Mouse (Mus musculus): Measurements from ENCODE around the gene Lhfpl2. TPM values are rescaled to one million over a fixed set of nuclear protein-coding genes. Genes with fewer than 3 reads are reported as not detected.

Lhfpl2 gene
- polyA plus RNA-seq, 1 experiment from 2014 or later: 81.8 TPM

DNA sequence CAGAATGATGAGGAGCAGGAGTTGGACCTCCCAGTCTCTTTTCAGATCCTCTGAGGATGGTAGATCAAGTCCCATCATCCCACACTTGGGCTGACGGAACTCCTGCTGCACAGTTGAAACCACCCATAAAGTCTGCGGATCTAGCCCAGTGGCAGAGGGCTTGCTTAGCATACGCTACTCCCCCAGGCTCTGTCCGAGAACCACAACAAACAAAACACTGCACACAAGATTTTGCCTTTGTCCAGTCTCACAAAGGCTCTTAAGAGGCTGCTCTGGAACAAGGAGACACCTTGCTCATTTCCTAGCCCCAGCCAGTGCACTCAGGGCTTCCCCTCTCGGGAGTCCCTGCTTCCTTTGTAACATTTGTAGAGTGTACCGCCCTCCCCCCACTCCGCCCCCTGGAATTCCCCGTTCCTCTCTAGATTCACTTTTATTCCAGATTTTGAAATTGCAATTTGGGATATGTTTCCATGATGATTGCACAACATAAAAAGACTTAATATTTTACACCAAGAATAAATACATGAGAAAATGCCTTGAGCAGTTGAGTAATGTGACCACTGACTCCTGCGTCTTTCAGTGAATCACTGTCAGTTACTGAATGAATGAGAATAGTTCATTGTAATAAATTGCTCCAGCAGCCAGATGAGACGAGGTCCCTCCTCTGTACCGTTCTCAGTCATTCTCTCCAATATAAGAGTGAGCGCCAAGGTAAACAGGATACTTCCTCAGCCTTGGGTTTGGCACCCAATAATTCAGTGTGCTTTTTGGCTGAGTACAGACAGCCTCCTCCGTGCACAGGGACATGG lies 74.8 kb downstream of the Lhfpl2 start:
- Histone ChIP-seq H3K27ac (replicated peaks; ENCODE audit: low read depth, low read length) (0 out of 2 replicates have a peak overlapping the region, but pooled peaks have one; percentile 7), H3K9ac (ENCODE audit: low read depth, low read length) (no peak overlapping the region), H3K9me3 (ENCODE audit: control insufficient read depth, low read length) (no peaks in the 10 kb centered on the region), H3K4me2 (ENCODE audit: low read depth, low read length) (no peak overlapping the region), H3K36me3 (ENCODE audit: control insufficient read depth, insufficient read depth, low read length) (no peaks in the 10 kb centered on the region), H3K4me1 (ENCODE audit: control insufficient read depth, insufficient read depth, low read length) (peaks cover 46% of the 10 kb centered on the region), H3K4me3 (ENCODE audit: low read depth, low read length) (no peak overlapping the region), H3K27me3 (replicated peaks; ENCODE audit: control insufficient read depth, insufficient read depth, low read length) (no peaks in the 10 kb centered on the region)
- DNase-seq (ENCODE audit: low spot score): peak; percentile 27
- WGBS: 58% methylated on average over 13 of the region's 13 CpGs
- no peak for ATAC-seq (ENCODE audit: low read depth)

DNA sequence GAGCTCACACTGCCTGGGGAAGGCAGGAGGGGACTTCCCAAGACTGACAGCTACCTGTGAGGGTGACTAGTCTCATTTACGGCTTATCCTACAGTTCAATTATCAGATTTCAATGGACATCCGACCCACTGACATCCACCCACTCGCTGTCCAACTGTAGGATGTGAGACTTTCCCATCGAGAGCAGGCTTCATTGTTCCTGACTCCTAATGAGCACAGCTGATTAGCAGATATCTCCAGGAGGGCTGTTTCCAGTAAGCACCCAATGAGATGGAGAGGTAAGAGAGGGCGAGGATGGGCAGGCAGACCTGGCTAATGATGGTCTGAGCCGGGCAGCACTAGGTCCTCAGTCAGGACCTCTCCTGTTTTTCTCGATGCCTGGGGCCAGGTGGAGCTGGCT lies 77.0 kb downstream of the Lhfpl2 start:
- Histone ChIP-seq H3K9me3 (ENCODE audit: control insufficient read depth, low read length) (no peaks in the 10 kb centered on the region), H3K4me1 (ENCODE audit: control insufficient read depth, insufficient read depth, low read length) (peaks cover 47% of the 10 kb centered on the region), H3K27ac (replicated peaks; ENCODE audit: low read depth, low read length) (peak overlapping the region; percentile 60), H3K27me3 (replicated peaks; ENCODE audit: control insufficient read depth, insufficient read depth, low read length) (no peaks in the 10 kb centered on the region), H3K9ac (ENCODE audit: low read depth, low read length) (no peak overlapping the region), H3K4me2 (ENCODE audit: low read depth, low read length) (no peak overlapping the region), H3K36me3 (ENCODE audit: control insufficient read depth, insufficient read depth, low read length) (no peaks in the 10 kb centered on the region), H3K4me3 (ENCODE audit: low read depth, low read length) (no peak overlapping the region)
- WGBS: 64% methylated on average over 7 of the region's 7 CpGs
- ATAC-seq (ENCODE audit: low read depth) (no peak), DNase-seq (ENCODE audit: low spot score) (no peak)

DNA sequence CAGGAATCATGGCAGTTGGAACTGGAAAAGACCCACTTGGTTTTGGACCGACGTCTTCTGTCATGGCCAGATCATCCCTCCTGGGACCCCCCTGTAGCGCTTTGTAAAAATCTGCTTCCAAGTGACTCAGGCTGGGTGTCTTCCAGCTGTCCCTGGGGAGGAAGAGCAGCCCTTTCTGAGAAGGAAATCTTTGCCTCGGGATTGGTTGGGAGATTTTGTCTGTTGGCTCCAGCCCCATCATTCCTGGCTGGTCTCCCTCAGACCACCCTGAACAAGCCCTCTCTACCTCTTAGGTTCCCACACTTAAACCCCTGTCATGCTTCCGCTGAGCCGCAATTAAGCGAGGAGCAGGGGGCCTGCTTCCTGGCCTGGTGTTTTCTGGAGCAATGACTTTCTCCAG lies 77.6 kb downstream of the Lhfpl2 start:
- H3K27ac ChIP-seq (replicated peaks; ENCODE audit: low read depth, low read length): peak overlapping the region; percentile 60
- H3K9ac ChIP-seq (ENCODE audit: low read depth, low read length): no peak overlapping the region
- peak; percentile 82 for DNase-seq (ENCODE audit: low spot score)
- no peaks in the 10 kb centered on the region for H3K36me3 ChIP-seq (ENCODE audit: control insufficient read depth, insufficient read depth, low read length)
- H3K4me2 ChIP-seq (ENCODE audit: low read depth, low read length): no peak overlapping the region
- H3K27me3 ChIP-seq (replicated peaks; ENCODE audit: control insufficient read depth, insufficient read depth, low read length): no peaks in the 10 kb centered on the region
- peaks cover 50% of the 10 kb centered on the region for H3K4me1 ChIP-seq (ENCODE audit: control insufficient read depth, insufficient read depth, low read length)
- peak; percentile 70; the same call in 1 of the 2 replicates for ATAC-seq (ENCODE audit: low read depth)
- no peak overlapping the region for H3K4me3 ChIP-seq (ENCODE audit: low read depth, low read length)
- no peaks in the 10 kb centered on the region for H3K9me3 ChIP-seq (ENCODE audit: control insufficient read depth, low read length)
- 46% methylated on average over 7 of the region's 7 CpGs for WGBS

DNA sequence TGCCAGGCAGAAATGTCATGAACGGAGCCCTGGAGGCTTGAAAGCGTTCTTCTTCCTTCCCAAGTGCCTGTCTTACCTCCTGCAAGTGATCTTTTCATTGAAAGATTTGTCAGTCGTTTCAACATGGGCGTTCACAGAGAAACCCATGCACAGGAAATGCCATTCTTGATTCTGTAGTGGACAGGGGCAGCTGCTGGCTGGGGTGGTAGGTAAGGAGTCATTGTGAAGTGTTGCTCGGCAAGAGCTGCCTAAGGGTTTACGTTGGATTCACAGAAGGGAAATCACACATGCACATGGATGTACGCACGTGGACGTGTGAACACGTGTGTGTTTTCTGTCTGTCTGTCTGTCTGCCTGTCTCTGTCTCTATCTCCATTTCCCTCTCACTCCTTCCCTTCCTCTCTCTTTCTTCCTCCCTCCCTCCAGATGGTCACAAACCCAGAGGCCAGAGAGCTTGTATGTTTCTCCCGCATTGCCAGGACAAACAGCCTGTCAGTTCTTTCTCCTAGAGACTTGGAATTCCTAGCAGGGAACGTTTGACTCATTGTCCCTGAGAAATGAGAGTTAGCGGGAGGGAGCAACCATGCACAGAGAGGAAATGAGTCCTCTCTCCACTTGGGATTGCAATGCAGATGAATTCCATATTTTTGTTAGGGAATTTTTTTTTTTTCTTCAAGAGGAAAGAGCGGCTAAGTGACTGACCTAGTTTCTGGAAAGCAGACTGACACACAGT lies 82.3 kb downstream of the Lhfpl2 start:
- 32% methylated on average over 14 of the region's 14 CpGs for WGBS
- Histone ChIP-seq H3K27me3 (replicated peaks; ENCODE audit: control insufficient read depth, insufficient read depth, low read length) (no peaks in the 10 kb centered on the region), H3K36me3 (ENCODE audit: control insufficient read depth, insufficient read depth, low read length) (no peaks in the 10 kb centered on the region), H3K4me1 (ENCODE audit: control insufficient read depth, insufficient read depth, low read length) (peaks cover 71% of the 10 kb centered on the region), H3K9me3 (ENCODE audit: control insufficient read depth, low read length) (no peaks in the 10 kb centered on the region), H3K27ac (replicated peaks; ENCODE audit: low read depth, low read length) (peak overlapping the region; percentile 69), H3K4me3 (ENCODE audit: low read depth, low read length) (no peak overlapping the region), H3K4me2 (ENCODE audit: low read depth, low read length) (no peak overlapping the region), H3K9ac (ENCODE audit: low read depth, low read length) (no peak overlapping the region)
- no peak for ATAC-seq (ENCODE audit: low read depth)
- peak; percentile 72 for DNase-seq (ENCODE audit: low spot score)

DNA sequence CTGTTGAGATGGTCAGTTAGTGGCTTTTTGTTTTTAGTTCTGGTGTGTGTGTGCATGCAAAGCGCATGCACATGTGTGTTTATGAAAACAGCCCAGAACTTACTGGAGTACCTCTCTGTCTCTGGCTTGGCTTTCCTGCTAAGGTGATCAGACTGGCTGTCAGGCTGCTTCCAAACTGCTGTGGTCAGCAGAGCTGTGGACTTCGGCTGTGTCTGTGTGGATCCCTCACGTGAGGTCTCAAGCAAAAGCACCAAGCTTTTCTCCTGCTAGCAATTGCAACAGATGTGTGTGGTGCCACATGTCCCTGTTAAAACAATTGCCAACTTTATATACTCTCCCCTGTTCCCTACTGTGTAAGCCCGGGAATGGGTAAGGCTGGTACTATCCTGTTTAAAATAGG lies 82.8 kb downstream of the Lhfpl2 start:
- 53% methylated on average over 4 of the region's 4 CpGs for WGBS
- H3K4me3 ChIP-seq (ENCODE audit: low read depth, low read length): no peak overlapping the region
- no peak for ATAC-seq (ENCODE audit: low read depth)

DNA sequence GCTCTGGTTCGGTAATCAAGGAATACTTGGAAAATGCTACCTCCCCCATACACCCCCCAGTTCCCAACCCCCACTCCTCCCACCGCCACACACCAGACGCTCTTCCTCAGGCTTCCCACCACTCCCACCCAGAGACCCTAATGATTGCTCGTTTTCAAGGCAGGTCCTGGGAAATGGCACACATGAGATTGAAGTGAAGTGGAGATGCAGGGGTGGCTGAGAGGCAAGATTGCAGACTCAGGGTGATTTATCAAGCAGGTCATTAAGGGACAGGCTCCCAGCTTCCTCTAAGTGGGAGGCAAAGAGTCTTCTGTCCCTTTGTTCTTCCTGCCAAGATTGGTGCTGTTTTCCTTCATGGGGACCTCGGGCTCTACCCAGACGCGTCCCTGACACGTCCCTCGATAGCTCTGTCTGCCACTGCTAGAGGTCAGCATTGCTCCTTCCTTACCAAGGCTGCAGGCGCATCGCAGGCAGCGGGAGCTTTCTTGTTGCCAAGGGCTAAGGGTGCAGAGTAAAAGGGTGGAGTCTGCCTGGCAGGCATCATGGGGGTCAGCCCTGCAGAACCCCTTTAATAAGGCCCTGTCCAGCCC lies 85.6 kb downstream of the Lhfpl2 start:
- Histone ChIP-seq H3K36me3 (ENCODE audit: control insufficient read depth, insufficient read depth, low read length) (no peaks in the 10 kb centered on the region), H3K4me2 (ENCODE audit: low read depth, low read length) (no peak overlapping the region), H3K4me3 (ENCODE audit: low read depth, low read length) (no peak overlapping the region), H3K27ac (replicated peaks; ENCODE audit: low read depth, low read length) (peak overlapping the region; percentile 28; the same call in 1 of the 2 replicates), H3K9ac (ENCODE audit: low read depth, low read length) (0 out of 2 replicates have a peak overlapping the region, but pooled peaks have one; percentile 21), H3K27me3 (replicated peaks; ENCODE audit: control insufficient read depth, insufficient read depth, low read length) (no peaks in the 10 kb centered on the region), H3K4me1 (ENCODE audit: control insufficient read depth, insufficient read depth, low read length) (peaks cover 59% of the 10 kb centered on the region), H3K9me3 (ENCODE audit: control insufficient read depth, low read length) (no peaks in the 10 kb centered on the region)
- no peak; the same call in 1 of the 2 replicates for ATAC-seq (ENCODE audit: low read depth)
- DNase-seq (ENCODE audit: low spot score): peak; percentile 60
- whole genome bisulfite sequencing: 18% methylated on average over 12 of the region's 12 CpGs

More for the DNA sequence above, 82.8 kb downstream of the Lhfpl2 start:
- Histone ChIP-seq H3K27me3 (replicated peaks; ENCODE audit: control insufficient read depth, insufficient read depth, low read length) (no peaks in the 10 kb centered on the region), H3K4me2 (ENCODE audit: low read depth, low read length) (no peak overlapping the region), H3K27ac (replicated peaks; ENCODE audit: low read depth, low read length) (peak overlapping the region; percentile 69), H3K36me3 (ENCODE audit: control insufficient read depth, insufficient read depth, low read length) (no peaks in the 10 kb centered on the region), H3K9me3 (ENCODE audit: control insufficient read depth, low read length) (no peaks in the 10 kb centered on the region), H3K9ac (ENCODE audit: low read depth, low read length) (no peak overlapping the region), H3K4me1 (ENCODE audit: control insufficient read depth, insufficient read depth, low read length) (peaks cover 65% of the 10 kb centered on the region)
- DNase-seq (ENCODE audit: low spot score): no peak

DNA sequence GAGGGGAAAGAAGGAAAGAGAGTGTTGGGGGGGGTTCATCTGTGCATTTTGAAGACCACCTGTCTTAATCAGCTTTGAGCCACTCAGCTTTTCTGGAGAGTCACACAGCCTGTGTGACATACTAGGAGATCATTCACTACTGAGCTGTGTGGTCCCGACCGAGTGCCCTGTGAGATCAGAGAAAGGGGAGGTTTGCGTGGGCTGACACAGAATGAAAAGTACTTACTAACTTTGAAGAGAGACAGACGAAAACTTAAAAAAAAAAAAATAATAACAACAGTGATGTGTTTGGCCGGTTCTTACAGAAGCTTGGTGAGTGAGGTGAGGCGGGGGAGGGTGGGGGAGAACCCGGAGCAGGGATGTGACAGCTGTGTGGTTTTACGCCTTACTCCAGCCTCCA lies 86.9 kb downstream of the Lhfpl2 start:
- Histone ChIP-seq H3K27me3 (replicated peaks; ENCODE audit: control insufficient read depth, insufficient read depth, low read length) (no peaks in the 10 kb centered on the region), H3K4me2 (ENCODE audit: low read depth, low read length) (no peak overlapping the region), H3K27ac (replicated peaks; ENCODE audit: low read depth, low read length) (0 out of 2 replicates have a peak overlapping the region, but pooled peaks have one; percentile 28), H3K4me1 (ENCODE audit: control insufficient read depth, insufficient read depth, low read length) (peaks cover 52% of the 10 kb centered on the region), H3K9ac (ENCODE audit: low read depth, low read length) (no peak overlapping the region), H3K36me3 (ENCODE audit: control insufficient read depth, insufficient read depth, low read length) (no peaks in the 10 kb centered on the region), H3K4me3 (ENCODE audit: low read depth, low read length) (no peak overlapping the region), H3K9me3 (ENCODE audit: control insufficient read depth, low read length) (no peaks in the 10 kb centered on the region)
- WGBS: 63% methylated on average over 8 of the region's 8 CpGs
- no peak for DNase-seq (ENCODE audit: low spot score)
- no peak for ATAC-seq (ENCODE audit: low read depth)

DNA sequence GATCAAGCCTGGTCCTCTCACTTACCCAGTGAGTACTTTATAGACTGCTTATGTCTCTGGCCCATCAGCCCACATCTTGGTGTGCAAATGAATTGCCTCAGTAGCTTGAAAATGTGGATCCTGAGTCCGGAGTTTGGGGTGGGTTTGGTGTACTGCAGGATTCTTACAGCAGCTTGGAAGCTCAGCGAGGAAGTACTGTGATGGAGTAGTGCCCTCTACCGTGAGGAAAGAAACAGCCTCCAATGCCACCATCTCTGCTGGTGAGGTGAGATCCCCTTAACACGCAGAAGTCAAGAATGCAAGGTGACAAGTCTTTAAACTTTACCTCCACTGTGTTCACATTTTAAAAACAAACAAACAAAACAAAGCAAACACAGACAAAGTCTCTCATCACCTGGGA lies 89.7 kb downstream of the Lhfpl2 start:
- Histone ChIP-seq H3K27me3 (replicated peaks; ENCODE audit: control insufficient read depth, insufficient read depth, low read length) (no peaks in the 10 kb centered on the region), H3K9me3 (ENCODE audit: control insufficient read depth, low read length) (no peaks in the 10 kb centered on the region), H3K4me3 (ENCODE audit: low read depth, low read length) (no peak overlapping the region), H3K4me2 (ENCODE audit: low read depth, low read length) (no peak overlapping the region), H3K27ac (replicated peaks; ENCODE audit: low read depth, low read length) (no peak overlapping the region), H3K36me3 (ENCODE audit: control insufficient read depth, insufficient read depth, low read length) (no peaks in the 10 kb centered on the region), H3K4me1 (ENCODE audit: control insufficient read depth, insufficient read depth, low read length) (peaks cover 27% of the 10 kb centered on the region), H3K9ac (ENCODE audit: low read depth, low read length) (no peak overlapping the region)
- ATAC-seq (ENCODE audit: low read depth) (no peak), DNase-seq (ENCODE audit: low spot score) (peak; percentile 34)
- WGBS: 34% methylated on average over 4 of the region's 4 CpGs
